Mouse (Mus musculus) adrenal gland, postnatal 25 days (tissue): Measurements from ENCODE around the gene Trex1. TPM values are rescaled to one million over a fixed set of nuclear protein-coding genes. Genes with fewer than 3 reads are reported as not detected.

Experiments used
- DNase-seq: peaks from one replicate; pipeline ENCODE4 v3.0.0; 2021; ENCODE audit warnings: mixed read lengths
- long read RNA-seq: library from polyadenylated mRNA; stranded (forward); transcript quantifications from one replicate; pipeline ENCODE4 v2.0.0, GENCODE M21; 2021
- total RNA-seq: library from RNA; stranded (reverse); gene quantifications from 2 replicates; pipeline ENCODE4 v1.2.3, GENCODE M21; 2021

Trex1 gene
- 18.8 and 23.3 TPM in 2 replicates for total RNA-seq
- long read RNA-seq, transcript Trex1-202 (2 exons, 1,054 nt) = major isoform, 9 of 12 reads
- long read RNA-seq, partial matches to known transcripts = 0 of 12 reads
- long read RNA-seq, other reads (novel, unspliced or antisense) = 0 of 12 reads

DNA sequence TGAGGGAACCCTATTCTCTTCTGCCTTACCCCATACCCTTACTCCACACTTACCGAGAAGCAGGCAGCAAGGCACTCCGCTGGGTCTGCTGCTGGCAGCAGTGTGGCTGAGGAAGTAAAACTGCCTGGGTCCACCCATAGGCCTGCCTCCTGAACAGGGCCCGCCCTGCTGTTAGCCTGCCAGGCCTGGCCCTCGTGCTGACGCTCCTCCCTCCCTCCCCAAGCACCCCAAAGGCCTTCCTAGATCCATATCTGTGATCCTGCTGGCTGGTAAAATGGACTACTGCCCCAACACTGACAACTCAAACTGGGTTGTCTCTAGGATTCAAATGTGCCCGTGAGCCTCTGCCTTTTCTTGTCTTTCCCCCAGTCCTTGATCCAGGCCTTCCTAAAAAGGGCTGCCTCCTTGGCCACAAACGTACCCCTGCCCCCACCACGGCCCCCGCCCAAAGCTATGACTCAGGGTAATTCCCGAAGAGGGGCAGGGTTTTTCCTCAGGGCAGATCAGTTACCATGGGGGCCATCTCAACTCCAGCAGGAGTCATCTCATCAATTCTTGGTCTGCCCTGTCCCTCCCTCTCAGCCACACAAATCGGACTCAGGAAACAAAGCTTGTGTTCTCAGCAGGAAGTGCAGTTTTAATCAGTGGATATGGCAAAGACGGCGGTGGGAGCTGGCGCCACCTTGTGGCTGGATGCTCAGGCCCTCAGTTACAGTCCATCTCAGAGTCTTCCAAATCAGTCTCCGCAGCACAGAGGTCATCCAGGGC is at the start of gene Trex1:
TSS of gene Trex1 (minus strand) at position 599 of the 768 bp plus-strand sequence.
- DNase-seq = peak; percentile 90

DNA sequence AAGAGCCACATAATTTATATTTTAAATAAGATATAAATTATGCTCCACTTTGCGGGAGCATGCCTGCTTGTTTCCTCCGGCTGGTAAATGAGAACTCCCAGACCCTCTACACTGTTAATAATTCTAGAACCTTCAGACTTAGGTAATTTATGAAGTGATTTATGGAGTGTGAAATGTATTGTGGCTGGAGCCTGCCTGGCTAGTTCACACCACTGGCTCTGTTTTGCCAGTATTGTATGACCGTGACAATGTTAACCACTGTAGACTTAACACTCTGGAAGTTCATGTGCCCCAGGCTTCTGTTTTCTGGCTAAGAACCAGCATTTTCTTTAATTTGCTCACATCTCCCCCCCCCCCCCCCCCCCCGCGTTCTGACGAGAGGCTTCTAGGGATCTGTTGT is 47.8 kb upstream of the Trex1 start:
- DNase-seq = no peak

DNA sequence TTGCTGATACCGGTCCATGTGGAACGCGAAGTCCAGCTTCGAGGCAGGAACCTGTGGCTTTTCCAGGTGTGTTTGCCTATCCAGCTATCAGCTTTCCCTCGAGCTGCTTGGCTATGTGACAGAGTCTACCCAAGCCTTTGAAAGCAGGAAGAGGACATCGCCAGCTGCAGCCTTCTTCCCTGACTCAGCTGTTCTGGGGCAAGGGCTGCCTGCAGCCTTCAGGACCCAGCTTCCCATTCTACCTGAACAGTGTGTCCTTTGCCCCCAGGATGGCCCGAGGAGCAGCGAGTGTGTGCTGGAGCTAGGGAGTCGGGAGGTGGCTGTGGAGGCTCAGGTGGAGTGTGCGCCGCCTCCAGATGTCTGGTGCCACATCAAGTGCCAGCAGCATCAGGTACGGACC is 46.1 kb upstream of the Trex1 start:
- peak; percentile 7 for DNase-seq

DNA sequence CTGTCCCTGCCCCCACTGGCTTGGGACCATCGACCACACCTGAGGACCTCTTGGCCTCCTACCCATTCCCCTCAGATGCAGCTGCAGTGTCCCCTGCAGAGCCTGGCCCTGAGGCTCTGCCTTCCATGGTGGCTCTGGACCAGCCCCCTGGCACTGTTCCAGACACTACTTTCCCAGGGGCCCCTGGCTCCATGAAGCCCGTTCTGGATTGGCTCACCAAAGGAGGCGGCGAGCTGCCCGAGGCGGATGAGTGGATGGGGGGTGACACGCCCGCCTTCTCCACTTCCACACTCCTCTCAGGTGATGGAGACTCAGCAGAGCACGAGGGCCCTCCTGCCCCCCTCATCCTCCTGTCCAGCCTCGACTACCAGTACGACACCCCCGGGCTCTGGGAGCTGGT is 45.5 kb upstream of the Trex1 start:
- DNase-seq = peak; percentile 86

DNA sequence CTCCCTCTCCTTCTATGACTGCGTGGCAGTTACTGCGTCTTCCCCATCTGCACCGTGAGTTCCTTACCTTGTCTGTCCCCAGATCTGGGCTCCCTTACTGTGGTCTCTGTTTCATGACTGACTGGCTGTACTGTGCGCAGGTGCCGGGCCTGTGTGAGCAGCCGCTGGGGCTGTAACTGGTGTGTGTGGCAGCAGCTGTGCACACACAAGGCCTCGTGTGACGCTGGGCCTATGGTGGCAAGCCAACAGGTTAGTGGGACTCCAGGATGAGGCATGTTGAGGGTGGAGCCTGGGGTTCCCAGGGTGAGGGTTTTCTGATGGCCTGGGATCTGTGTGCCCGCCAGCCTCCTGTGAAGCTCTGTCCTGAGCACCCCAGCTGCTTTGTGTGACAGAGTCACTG is 44.5 kb upstream of the Trex1 start:
- peak; percentile 50 for DNase-seq

DNA sequence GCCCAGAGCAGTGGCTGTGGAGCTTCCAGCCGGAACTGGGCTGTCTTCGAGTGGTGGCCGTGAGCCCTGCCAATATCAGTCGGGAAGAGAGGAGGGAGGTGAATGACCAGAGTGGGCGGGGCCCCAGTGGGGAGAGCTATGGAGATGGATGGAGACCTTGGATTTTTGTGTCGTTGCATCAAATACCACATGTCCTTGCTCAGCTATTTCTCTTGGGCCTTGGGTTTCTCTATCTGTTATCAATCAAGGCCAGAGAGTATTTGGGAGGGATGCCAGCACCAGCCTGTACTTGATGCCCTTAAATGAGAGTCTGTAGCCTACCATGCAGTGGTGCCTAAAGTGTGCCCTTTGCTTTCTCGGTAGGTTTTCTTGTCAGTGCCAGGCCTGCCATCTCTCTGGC is 43.7 kb upstream of the Trex1 start:
- DNase-seq = peak; percentile 91

DNA sequence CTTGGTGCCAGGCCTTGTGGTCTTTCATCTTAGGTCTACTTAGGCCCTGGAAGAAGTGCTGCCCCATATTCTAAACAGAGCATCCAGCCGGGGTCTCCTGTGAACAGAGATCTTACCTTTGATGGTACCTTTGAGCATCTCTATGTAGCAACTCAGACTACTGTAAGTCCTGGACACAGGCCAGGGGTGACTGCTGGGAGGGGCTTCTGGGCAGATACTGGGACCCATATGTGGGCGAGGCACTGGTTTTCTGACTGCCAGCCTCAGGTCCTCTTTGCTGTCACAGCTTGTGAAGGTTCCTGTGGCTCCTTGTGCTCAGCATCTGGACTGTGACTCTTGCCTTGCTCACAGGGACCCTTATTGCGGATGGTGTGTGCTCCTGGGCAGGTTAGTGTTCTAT is 43.0 kb upstream of the Trex1 start:
- DNase-seq = peak; percentile 46

DNA sequence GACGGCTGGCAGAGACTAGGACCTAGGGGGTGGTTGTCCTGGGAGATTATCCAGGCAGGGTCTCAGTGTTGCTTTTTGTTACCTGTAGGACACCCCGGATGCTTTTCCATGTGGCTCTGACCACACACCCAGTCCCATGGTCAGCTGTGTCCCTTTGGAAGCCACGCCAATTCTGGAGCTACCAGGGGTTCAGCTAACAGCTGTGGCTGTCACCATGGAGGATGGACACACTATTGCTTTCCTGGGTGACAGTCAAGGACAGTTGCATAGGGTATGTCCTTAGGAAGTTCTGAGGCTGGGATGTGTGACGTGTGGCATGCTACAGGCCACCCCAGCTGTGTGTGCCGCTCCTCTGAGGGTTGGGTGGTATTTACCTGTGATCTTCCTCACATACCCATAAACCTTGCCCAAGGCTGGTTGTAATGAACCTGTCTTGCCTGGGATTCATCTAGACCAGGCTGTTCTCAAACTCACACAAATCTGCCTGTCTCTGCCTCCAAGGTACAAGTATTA is 42.5 kb upstream of the Trex1 start:
- DNase-seq = peak; percentile 9

DNA sequence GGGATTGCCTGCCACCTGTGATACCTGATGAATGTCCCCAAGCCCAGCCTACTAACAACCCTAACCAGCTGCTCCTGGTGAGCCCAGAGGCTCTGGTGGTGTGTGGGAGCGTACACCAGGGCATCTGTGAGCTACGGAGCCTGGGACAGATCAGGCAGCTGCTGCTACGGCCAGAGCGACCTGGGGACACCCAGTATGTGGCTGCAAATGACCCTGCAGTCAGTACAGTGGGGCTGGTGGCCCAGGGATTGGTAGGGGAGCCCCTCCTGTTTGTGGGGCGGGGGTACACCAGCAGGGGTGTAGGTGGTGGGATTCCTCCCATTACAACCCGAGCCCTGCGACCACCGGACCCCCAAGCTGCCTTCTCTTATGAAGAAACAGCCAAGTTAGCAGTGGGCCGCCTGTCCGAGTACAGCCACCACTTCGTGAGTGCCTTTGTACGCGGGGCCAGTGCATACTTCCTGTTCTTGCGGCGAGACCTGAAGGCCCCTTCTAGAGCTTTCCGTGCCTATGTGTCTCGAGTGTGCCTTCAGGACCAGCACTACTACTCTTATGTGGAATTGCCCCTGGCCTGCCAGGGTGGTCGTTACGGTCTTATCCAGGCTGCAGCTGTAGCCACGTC is 40.9 kb upstream of the Trex1 start:
- peak; percentile 14 for DNase-seq

DNA sequence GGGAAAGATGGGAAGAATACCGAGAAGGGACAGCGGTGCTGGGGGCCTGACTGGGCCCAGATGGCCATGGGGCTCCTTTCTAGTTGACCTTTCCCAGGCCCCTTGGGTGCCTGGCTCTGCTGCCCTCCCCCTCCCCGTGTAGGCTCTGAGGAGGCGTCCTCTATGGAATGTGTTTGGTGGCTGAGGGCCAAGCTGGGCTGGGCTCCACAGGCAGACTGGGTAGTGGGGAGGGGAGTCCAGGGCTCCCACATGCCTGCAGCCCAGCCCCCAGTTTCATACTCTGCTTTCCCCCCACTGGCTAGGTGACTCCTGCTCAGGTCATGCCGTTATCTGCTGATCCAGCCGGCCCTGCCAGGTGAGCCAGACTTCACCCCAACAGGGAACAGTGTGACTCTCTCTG is 39.4 kb upstream of the Trex1 start:
- peak; percentile 78 for DNase-seq

DNA sequence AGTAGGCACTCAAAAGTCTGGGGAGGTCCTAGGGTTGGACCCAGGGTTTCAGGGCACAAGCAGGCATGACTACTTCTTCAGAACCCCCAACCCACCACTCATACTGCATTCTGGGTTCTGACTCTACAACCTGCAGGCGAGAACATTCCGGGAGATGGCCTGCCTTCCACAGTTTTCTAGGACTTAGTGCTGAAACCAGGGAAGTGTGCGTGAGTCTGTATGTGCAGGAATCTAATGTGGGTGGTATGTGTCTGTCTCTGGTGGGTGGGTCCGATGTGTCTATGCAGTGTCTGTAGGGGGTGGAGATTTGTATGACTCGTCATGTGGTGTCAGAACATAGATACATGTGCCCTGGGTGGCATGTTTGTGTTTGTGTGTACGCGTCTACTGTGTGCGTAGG is 38.8 kb upstream of the Trex1 start:
- DNase-seq = peak; percentile 2

DNA sequence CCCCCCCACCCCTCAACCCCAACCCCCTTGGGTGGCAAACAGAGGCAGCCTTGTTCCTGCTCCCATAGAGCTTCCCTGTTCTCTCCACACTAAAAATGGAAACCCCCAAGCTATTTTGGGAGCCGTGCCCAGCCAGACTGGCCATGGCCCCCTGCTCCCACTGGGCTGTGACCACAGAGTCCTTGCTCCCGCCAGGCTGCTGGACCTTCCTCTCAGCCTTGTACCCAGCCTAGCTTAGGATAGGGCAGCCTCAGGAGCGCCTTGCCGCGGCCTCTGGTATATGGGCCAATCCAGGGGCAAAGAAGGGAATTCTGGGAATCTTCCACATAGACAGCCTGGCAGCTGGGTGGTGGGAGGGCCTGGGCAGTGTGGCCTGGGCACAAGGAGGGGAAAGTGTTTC is 38.3 kb upstream of the Trex1 start:
- peak; percentile 63 for DNase-seq

DNA sequence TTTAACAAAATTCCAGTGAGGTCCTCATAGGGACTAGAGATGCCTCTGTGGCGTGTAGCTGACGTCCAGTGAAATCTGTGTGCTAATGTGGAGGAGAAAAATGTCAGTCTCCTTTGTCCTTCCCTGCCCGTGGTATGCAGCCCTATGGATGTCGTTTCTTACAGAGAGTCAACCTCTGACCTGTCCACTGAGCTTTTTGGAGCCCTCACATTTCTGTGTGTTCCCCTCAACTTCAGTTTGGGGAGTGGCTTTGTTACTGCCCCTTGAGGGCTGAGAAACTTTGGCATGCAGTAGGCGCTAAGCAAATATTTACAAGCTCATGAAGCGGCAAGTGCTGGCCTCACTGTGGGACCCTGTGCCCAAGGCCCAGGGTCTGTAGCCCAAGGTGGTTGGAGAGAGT is 37.8 kb upstream of the Trex1 start:
- DNase-seq = peak; percentile 2

DNA sequence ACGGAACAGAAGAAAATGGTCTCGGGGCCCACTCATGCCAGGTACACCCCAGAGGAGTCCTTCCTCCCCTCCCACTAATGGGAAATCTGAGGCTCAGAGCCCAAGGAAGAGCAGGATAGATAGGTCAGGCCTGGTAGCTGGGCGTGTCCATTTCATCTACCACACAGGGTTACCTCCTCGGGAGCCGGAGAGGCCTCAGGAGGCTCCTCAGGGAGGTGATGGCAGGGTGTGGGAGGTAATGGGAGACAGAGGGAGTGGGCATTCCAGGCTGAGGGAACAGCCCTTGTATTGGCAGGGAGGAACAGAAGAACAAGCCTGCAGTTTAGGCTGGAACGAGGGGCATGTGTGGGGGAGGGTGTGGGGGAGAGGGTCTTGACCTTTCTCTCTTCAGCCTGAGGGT is 37.3 kb upstream of the Trex1 start:
- DNase-seq = peak; percentile 27

DNA sequence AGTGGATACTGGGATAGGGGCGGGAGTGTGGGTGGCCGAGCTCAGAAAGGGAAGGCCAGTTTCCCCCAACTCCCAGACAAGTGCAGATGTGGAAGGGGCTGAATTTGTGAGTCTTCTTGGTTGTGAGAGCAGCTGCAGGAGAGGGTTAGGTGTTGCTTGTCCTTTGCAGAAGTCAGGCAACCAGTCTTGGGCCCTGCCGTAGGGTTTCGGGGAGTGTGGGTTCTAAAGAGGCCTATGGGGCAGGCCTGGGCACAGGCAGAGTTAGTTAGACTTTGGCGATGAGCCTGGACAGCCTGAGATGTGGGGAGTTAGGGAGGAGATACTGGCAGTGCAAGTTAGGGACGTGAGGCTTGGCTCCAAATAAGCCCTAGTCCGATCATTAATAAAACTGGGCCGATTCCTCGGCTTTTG is 36.7 kb upstream of the Trex1 start:
- DNase-seq = peak; percentile 30

DNA sequence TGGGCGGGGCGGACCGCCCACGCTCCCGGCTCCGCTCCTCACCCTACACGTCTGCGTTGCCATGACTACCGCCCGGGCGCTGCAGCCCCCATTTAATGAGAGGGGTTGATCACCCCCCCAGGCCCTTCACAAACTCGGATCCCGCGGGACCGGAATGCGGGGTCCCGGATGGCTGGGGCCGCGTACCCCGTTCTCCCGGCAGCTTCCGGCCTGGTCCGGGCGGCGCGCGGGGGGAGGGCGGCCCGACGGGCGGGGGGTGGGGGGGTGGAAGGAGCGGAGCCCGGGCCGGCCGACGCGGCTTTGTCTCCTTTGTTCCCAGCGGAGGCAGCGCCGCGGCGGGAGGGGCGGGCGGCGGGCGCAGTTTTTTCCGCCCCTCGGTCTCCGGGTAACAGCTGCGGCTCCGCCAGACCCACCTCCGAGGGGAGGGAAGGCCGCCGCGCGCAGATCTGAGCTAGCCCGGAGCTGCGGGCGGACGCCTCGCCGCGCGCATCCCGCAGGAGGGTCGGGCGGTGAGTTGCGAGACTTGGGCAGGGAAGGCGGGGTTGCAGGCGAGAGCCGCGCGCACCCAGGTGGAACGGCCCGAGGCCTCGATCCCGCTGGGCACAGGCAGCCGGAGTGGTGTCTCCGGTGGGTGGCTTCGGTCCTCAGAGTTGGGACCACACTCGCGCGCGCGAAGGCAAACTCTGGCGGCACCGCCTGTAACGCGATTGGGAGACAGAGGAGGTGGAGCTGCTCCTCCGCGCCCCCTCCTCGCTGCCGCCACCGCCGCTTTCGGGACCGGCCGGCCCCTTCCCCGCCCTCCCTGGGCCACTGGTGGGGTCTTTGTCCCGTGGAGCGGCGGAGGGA is 35.8 kb upstream of the Trex1 start, which contains the start of gene Plxnb1:
TSS of gene Plxnb1 (plus strand) at position 253 of the 846 bp plus-strand sequence.
- DNase-seq = peak; percentile 83

DNA sequence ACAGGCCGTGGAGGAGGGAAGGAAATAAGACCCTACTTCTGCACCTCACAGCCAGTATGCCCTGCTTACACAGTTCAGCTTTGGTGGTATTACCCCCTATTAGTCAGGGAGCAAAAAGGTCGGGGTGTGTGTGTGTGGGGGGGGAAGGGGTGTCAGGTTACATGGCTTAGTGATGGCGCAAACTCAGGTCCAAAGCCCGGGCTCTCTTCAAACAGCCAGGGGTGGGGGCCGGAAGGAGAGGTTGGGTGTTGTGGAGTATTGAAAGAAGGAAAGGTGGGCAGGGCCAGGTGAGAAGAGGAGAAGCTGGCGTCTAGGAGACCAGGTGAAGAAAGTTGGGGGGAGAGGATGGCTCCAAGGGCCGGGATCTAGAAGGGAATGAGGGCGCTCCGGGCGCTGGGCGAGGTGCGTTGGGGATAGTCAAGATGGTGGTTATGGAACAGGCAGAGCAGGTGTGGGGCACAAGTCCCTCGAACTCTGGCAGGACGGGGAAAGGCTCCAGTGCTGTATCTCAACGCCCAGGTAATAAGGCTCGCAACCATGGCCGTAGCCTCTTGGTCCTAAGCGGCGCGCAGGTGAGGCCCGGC is 35.1 kb upstream of the Trex1 start:
- peak; percentile 7 for DNase-seq

DNA sequence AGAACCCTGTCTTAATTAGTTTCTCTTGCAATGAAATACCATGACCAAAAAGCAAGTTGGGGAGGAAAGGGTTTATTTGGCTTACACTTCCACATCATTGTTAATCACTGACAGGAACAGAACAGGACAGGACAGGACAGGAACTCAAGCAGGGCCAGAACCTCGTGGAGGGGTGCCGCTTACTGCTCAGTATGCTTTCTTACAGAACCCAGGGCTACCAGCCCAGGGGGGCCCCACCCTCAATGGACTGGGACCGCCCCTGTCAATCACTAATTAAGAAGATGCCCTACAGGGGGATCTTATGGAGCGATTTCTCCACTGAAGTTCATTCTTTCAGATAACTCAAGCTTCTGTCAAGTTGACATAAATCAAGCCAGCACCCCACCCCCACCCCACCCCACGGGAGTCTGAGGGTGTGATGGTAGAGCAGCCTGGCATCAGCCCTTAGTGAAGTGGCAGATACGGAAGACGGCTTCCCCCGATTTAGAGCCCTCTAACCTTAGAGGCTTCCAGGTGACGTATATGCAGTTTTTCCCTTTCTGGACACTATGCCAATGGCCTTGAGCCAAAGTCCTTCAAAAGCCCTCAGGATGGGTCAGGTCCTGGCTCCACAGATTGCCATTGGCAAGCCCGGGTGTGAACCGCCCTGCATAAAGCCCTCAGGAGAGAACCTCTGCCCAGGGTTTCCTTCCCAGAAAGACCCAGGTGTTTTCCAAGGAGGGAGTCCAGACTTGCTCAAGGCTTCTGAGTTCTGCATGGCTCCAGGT is 34.4 kb upstream of the Trex1 start:
- DNase-seq = peak; percentile 32

DNA sequence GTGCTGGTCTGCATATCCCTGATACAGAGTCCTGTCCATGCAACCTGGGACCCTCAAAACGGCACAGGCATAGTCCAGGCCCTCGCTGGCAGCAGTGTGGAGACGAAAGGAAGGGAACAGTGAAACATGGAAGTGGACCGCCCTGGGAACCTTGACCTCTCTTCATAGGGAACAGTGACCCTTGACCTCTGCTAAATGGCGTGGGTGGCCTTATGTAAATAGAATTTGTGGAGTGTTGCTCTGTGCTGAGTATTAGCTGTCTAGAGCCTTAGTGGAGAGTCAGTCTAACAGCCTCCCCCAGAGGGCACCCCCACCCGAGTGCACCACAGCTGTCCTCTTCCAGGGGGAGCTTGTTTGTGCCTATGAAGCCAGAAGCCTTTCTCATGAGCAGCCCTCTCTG is 33.3 kb upstream of the Trex1 start:
- no peak for DNase-seq

DNA sequence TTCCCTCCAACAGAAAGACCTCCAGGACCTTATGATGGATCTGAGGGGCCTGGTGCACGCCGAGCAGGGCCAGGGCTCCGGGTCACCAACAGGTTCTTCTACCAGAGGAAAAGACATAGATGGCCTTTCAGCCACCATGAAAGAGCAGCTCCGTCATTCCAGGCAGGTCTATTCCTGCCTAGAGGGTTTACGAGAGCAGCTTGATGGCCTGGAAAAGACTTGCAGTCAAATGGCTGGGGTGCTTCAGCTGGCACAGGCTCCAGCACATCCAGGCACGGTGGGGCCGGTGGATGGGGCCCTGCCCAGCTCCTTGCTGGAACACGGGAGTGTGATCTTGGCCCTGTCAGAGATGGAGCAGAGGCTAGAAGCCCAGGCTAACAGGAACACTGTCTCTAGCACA is 32.3 kb upstream of the Trex1 start:
- no peak for DNase-seq

DNA sequence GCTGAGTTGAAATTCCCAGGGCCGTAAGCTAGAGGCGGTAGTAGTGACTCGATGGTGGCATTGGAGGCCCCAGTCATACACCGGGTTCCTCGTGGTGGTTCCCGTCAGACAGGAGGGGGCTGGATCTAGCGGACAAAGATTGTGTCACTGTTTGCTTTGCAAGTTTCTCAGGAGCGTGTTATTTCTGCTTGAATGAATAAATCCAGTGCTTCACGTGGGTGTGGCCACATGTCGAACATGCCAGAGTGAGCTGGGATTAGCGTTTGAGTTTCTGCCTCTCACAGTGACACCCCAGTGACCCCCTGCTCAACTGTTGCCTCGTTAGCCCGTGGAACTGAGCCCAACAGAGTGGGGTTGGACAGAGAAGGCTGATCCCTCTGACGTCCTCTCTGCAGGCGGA is 30.9 kb upstream of the Trex1 start:
- no peak for DNase-seq
